Mouse (Mus musculus): ENCODE results near the gene Gm2115.

DNA sequence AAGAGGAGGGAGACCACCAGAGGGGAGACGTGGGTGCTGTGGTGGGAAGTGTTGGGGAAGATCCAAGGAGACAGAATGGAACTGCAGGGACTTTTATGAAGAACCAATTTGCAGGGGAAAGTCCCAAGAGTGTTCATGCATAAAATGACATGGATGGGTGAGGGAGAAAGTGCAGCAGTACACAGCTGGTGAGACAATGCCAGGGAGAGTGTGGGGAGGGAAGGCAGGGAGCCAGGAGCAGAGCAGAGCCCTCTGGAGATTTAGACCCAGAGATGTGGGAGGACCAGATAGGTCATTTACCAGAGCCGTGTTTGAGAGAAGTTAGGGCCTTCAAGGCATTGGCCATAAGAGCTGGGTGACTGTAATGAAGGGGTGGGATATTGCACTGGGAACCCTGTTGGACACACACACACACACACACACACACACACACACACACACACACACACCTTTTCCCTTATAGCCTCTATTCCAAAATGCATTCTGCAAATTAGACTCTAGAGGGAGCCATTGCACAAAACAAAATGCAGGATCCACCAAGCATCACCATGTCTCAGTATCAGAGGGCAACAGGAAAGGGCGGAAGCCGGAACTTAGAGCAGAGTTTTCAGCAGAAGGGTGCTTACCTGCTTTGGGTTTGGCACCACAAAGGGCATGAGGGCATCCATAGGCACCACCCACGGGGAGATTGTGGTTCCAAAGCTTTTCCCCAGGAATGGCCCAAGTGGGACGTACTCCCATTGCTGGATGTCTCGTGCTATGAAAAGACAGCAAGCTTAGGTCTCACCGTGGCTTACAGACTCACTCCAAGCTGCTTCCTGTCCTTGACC is 65.5 kb downstream of the Gm2115 start:
- peak; percentile 53; the same call in 1 of the 2 replicates for TF ChIP-seq ZC3H11A (IDR thresholded peaks at IDR 0.05; ENCODE audit: borderline replicate concordance, low read depth, low read length)
- no peak for TF ChIP-seq CHD2 (IDR thresholded peaks at IDR 0.05; ENCODE audit: low read depth, low read length)
- no peak for TF ChIP-seq ZNF384 (IDR thresholded peaks at IDR 0.05; ENCODE audit: low read depth, low read length)
- TF ChIP-seq MAFK (IDR thresholded peaks at IDR 0.05; ENCODE audit: insufficient read depth, low read depth, low read length), result no peak

Measured in ES-E14 (cell line).